Mouse (Mus musculus) intestine, embryonic 14.5 days (tissue): ENCODE results near the gene Espn. TPM values are rescaled to one million over a fixed set of nuclear protein-coding genes. Genes with fewer than 3 reads are reported as not detected.

Experiments
- ATAC-seq: fragments of 200-750 bp; cut with Nextera tagmentation; replicated peaks from 2 replicates; pipeline ENCODE4 v1.8.0; 2017; ENCODE audit warnings: low read depth, moderate number of reproducible peaks, moderate TSS enrichment, moderate library complexity; ENCODE audit not compliant: low FRiP score, low TSS enrichment
- DNase-seq: peaks from one replicate; pipeline ENCODE4 v3.0.0-alpha.2; 2018; ENCODE audit warnings: low spot score
- H3K27ac ChIP-seq: fragments of 300-500 bp; sonication (generic); 2 replicates; pipeline ENCODE4 v1.5.1; 2014; ENCODE audit warnings: low read depth, mild to moderate bottlenecking, control low read depth
- H3K27me3 ChIP-seq: fragments of 300-500 bp; sonication (generic); replicated peaks from 2 replicates; pipeline ENCODE4 v1.6.1; 2014; ENCODE audit warnings: low read length, control low read depth; ENCODE audit not compliant: control insufficient read depth, insufficient read depth
- H3K36me3 ChIP-seq: fragments of 300-500 bp; sonication (generic); 2 replicates; pipeline ENCODE4 v1.6.1; 2014; ENCODE audit warnings: low read length, control low read depth; ENCODE audit not compliant: control insufficient read depth, insufficient read depth
- H3K4me1 ChIP-seq: fragments of 300-500 bp; sonication (generic); replicated peaks from 2 replicates; pipeline ENCODE4 v1.6.1; 2014; ENCODE audit warnings: low read length, control low read depth, mixed read lengths; ENCODE audit not compliant: control insufficient read depth, insufficient read depth
- H3K4me2 ChIP-seq: fragments of 300-500 bp; sonication (generic); 2 replicates; pipeline ENCODE4 v1.6.1; 2014; ENCODE audit warnings: low read length
- H3K4me3 ChIP-seq: fragments of 300-500 bp; sonication (generic); 2 replicates; pipeline ENCODE4 v1.5.1; 2014; ENCODE audit warnings: low read depth, low read length, control low read depth, mixed read lengths
- H3K9ac ChIP-seq: fragments of 300-500 bp; sonication (generic); 2 replicates; pipeline ENCODE4 v1.6.1; 2014; ENCODE audit warnings: mild to moderate bottlenecking, low read length
- H3K9me3 ChIP-seq: fragments of 300-500 bp; sonication (generic); 2 replicates; pipeline ENCODE4 v1.6.1; 2016; ENCODE audit warnings: low read length, control low read depth; ENCODE audit not compliant: control insufficient read depth
- WGBS: fragments of 180-500 bp; shearing (Covaris S2); extraction: QIAGEN DNeasy Blood & Tissue Kit; methylation state at CpG from one replicate; pipeline ENCODE4 v1.1.7; 2014; 5-methylcytosine and 5-hydroxymethylcytosine counted together
- polyA plus RNA-seq: library from polyadenylated mRNA; unstranded; fragments of >200 nt; fragmentation: Nextera tagmentation; extraction: Ambion mirVana; gene quantifications from 2 replicates; pipeline ENCODE4 v1.2.1, GENCODE M21; 2014

Gene Espn
- polyA plus RNA-seq, 1 experiment from 2014 or later, result 24.2 TPM

DNA sequence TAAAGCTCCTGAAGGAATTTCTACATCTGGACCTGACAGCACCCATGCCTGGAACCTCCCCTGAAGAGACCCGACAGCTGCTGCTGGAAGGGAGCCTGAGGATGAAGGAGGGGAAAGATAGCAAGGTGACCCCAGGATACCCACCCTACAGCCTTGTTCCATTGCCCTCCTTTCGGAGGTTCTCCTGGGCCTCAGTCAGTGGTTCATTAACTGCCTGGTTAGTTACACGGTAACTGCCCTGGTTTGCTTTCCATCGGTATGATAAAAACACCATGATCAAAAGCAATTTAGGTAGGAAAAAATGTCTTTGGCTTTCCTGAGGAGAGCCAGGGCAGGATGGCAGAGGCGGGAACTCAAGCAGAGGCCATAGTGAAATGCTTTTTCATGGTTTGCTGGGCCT, 43.5 kb downstream of the Espn start:
- Histone ChIP-seq H3K4me3 (no peak overlapping the region), H3K36me3 (peaks cover 66% of the 10 kb centered on the region)
- WGBS, result 91% methylated on average over 5 of the region's 5 CpGs

DNA sequence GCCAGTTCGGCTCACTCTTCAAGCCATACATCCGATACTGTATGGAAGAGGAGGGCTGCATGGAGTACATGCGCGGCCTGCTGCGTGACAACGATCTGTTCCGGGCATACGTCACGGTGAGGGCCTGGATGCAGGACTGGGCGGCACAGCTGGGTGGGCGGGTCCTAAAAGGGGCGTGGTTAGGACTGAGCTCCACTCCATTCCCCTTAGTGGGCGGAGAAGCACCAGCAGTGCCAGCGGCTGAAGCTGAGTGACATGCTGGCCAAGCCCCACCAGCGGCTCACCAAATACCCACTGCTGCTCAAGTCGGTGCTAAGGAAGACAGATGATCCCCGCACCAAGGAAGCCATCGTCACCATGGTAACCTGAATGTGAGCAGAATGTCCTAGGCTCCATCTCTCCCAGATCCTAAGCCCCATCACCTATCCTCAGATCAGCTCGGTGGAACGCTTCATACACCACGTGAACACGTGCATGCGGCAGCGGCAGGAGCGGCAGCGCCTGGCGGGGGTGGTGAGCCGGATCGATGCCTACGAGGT, 44.1 kb downstream of the Espn start:
- Histone ChIP-seq H3K4me1 (peaks cover 6% of the 10 kb centered on the region), H3K9ac (0 out of 2 replicates have a peak overlapping the region, but pooled peaks have one; percentile 32), H3K36me3 (peaks cover 63% of the 10 kb centered on the region), H3K4me3 (peak overlapping the region; percentile 33), H3K27ac (peak overlapping the region; percentile 62; the same call in 1 of the 2 replicates), H3K27me3 (0 out of 2 replicates have a peak, but pooled peaks cover 2% of the 10 kb centered on the region), H3K9me3 (no peaks in the 10 kb centered on the region), H3K4me2 (peak overlapping the region; percentile 75)
- ATAC-seq (peak; percentile 94), DNase-seq (peak; percentile 92)
- 16% methylated on average over 30 of the region's 30 CpGs for WGBS

More for the DNA sequence above, 43.5 kb downstream of the Espn start:
- no peak for DNase-seq
- no peak overlapping the region for H3K27ac ChIP-seq
- 0 out of 2 replicates have a peak, but pooled peaks cover 2% of the 10 kb centered on the region for H3K27me3 ChIP-seq
- ATAC-seq, result no peak
- no peaks in the 10 kb centered on the region for H3K9me3 ChIP-seq
- H3K9ac ChIP-seq, result no peak overlapping the region
- H3K4me1 ChIP-seq, result peaks cover 6% of the 10 kb centered on the region
- H3K4me2 ChIP-seq, result no peak overlapping the region

DNA sequence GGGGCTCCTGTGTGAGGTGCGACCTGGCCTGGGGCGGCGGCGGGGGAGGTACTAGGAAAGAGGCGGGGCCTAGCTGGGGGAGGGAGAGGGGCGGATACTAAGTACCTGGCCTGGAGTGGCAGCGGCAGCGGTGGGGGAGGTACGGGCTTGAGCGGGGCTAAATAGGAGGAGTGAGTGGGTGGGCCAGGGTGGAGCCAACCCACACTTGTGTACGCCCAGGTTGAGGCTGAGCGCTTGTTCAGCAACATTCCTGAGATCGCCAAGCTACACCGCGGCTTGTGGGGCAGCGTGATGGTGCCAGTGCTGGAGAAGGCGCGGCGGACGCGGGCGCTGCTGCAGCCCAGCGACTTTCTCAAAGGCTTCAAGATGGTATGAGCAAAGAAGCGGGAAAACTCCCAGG, 44.7 kb downstream of the Espn start:
- no peaks in the 10 kb centered on the region for H3K9me3 ChIP-seq
- peak overlapping the region; percentile 33 for H3K4me3 ChIP-seq
- 0 out of 2 replicates have a peak overlapping the region, but pooled peaks have one; percentile 32 for H3K9ac ChIP-seq
- H3K27me3 ChIP-seq, result 0 out of 2 replicates have a peak, but pooled peaks cover 2% of the 10 kb centered on the region
- peak overlapping the region; percentile 62; the same call in 1 of the 2 replicates for H3K27ac ChIP-seq
- DNase-seq, result no peak
- H3K4me2 ChIP-seq, result peak overlapping the region; percentile 75
- WGBS, result 7% methylated on average over 24 of the region's 24 CpGs
- peaks cover 6% of the 10 kb centered on the region for H3K4me1 ChIP-seq
- peaks cover 63% of the 10 kb centered on the region for H3K36me3 ChIP-seq
- peak; percentile 88 for ATAC-seq

DNA sequence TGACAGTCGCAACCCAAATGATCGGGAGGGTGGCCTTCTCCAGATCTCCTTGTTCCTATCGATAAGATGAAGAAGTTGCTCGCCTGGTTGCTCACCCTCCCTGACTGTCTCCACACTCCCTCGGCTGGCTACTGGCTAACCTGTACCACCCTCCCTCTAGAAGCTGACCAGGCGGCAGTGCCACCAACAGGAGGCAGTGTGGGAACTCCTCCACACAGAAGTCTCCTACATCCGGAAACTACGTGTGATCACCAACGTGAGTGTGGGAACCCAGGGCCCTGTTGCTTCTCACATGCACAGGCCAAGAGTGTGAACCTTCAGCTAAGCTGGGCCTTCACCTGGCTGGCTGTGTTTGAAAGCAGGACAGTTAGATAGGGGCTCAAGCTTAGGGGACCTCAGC, 45.4 kb downstream of the Espn start:
- H3K9ac ChIP-seq, result no peak overlapping the region
- ATAC-seq, result no peak
- H3K4me3 ChIP-seq, result no peak overlapping the region
- 60% methylated on average over 9 of the region's 9 CpGs for WGBS
- H3K9me3 ChIP-seq, result no peaks in the 10 kb centered on the region
- no peak overlapping the region for H3K4me2 ChIP-seq
- H3K27me3 ChIP-seq, result 0 out of 2 replicates have a peak, but pooled peaks cover 2% of the 10 kb centered on the region
- no peak for DNase-seq
- no peak overlapping the region for H3K27ac ChIP-seq
- peaks cover 6% of the 10 kb centered on the region for H3K4me1 ChIP-seq
- H3K36me3 ChIP-seq, result peaks cover 61% of the 10 kb centered on the region

DNA sequence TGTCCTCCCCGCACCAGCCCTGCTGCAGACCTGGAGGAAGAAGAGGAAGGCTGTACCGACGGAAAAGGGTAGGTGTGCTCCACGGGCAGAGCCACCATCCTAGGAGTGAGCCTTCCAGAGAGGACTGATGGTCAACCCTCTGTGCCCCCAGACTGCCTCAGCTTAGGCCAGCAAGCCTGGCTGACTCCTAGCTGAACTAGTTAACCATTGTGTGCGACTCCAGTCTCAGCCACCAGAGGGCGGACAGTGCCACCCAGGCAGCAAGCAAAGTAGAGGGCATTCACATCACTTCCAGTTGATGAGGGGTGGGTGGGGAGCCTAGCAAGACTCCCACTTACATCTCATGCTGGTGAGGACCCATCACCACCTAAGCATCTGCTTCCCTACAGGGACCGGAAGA, 49.1 kb downstream of the Espn start:
- H3K27me3 ChIP-seq, result 0 out of 2 replicates have a peak, but pooled peaks cover 2% of the 10 kb centered on the region
- H3K4me3 ChIP-seq, result no peak overlapping the region
- H3K4me2 ChIP-seq, result no peak overlapping the region
- no peak for ATAC-seq
- peak; percentile 90 for DNase-seq
- WGBS, result 45% methylated on average over 7 of the region's 7 CpGs
- H3K27ac ChIP-seq, result no peak overlapping the region
- no peak overlapping the region for H3K9ac ChIP-seq
- H3K4me1 ChIP-seq, result peaks cover 6% of the 10 kb centered on the region
- peaks cover 28% of the 10 kb centered on the region for H3K36me3 ChIP-seq
- H3K9me3 ChIP-seq, result no peaks in the 10 kb centered on the region

DNA sequence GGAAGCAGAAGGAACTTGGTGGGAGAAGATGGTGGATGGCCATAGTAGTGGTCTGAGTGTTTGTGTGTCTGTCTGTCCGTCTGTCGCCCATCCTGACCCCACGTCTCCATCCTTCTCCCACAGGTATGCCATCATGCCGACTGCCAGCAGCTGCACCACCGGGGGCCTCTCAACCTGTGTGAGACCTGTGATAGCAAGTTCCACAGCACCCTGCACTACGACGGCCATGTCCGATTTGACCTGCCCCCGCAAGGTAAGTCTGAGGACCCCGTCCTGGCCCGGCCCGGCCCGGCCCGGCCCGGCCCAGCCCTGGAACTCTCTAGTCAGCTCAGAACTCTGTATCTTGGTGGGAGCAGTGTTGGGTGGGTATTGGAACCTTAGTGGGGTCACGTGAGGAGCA, 50.2 kb downstream of the Espn start:
- Histone ChIP-seq H3K4me2 (no peak overlapping the region), H3K36me3 (peaks cover 27% of the 10 kb centered on the region), H3K9me3 (no peaks in the 10 kb centered on the region), H3K4me1 (no peaks in the 10 kb centered on the region), H3K27ac (no peak overlapping the region), H3K9ac (no peak overlapping the region), H3K4me3 (no peak overlapping the region), H3K27me3 (0 out of 2 replicates have a peak, but pooled peaks cover 2% of the 10 kb centered on the region)
- DNase-seq (no peak), ATAC-seq (no peak)
- 92% methylated on average over 16 of the region's 16 CpGs for WGBS

DNA sequence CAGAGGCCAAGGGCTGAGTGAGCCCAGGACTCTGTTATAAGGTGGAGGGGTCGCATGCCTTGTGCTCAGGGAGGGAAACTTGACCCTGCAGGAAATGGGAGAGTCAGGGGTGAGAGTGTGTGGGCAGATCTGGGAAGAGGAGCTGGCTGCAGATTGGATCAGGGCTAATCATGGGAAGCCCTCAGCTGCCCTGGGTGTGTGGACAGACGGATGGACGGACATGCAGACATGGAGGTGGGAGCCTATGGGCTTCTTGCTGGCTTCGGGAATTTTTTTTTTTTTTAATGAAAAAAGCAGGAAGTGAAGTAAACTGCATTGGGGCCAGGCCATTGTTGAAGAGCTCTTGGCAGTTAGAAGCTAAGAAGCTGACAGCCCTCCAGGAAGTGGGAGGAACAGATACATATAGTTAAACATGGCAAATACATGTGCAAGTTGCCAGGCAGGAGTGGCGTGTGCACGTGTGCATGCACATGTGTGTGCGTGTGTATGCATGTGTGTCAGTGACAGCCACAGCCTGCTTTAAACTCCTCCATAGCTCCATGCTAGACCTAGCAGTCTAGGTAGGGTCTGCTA, 51.0 kb downstream of the Espn start:
- Histone ChIP-seq H3K4me1 (no peaks in the 10 kb centered on the region), H3K4me3 (no peak overlapping the region), H3K9ac (no peak overlapping the region), H3K4me2 (no peak overlapping the region), H3K27ac (no peak overlapping the region), H3K9me3 (no peaks in the 10 kb centered on the region), H3K27me3 (no peaks in the 10 kb centered on the region), H3K36me3 (peaks cover 21% of the 10 kb centered on the region)
- ATAC-seq (no peak), DNase-seq (no peak)
- 71% methylated on average over 7 of the region's 7 CpGs for WGBS

DNA sequence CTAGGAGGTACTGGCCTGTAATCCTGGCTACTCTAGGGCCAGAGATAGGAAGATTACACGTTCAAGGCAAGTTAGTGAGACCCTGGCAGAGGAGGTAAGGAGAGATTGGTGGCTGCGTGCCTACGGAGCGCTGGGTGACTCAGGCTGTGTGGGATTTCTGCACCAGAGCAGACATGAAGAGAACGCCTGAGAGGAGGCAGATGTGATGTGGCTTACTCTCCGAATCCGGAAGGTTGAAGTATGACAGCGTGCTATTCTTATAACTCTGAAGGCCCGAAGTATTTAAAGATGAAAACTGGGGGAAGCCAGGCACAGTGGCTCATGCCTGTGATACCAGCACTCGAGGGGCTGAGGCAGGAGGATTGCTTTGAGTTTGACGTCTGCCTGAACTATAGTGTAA, 51.6 kb downstream of the Espn start:
- Histone ChIP-seq H3K4me1 (no peaks in the 10 kb centered on the region), H3K4me2 (no peak overlapping the region), H3K4me3 (no peak overlapping the region), H3K36me3 (peaks cover 18% of the 10 kb centered on the region), H3K27ac (no peak overlapping the region), H3K9me3 (no peaks in the 10 kb centered on the region), H3K9ac (no peak overlapping the region), H3K27me3 (no peaks in the 10 kb centered on the region)
- ATAC-seq, result no peak
- 73% methylated on average over 11 of the region's 11 CpGs for WGBS
- DNase-seq, result no peak
